Mouse (Mus musculus): ENCODE data around the gene Tgm2. TPM values are rescaled to one million over a fixed set of nuclear protein-coding genes. Genes with fewer than 3 reads are reported as not detected.

Tgm2 gene
- total and polyA plus RNA-seq, 3 experiments, result 18.7 to 37.0 (median 23.5) TPM

- DNase-seq (ENCODE audit: low spot score), result no peak
- Histone ChIP-seq H3K36me3 (replicated peaks) (no peaks in the 10 kb centered on the region), H3K9me3 (replicated peaks) (no peaks in the 10 kb centered on the region), H3K4me3 (ENCODE audit: low read depth, low read length) (no peak overlapping the region), H3K27me3 (ENCODE audit: insufficient read depth, low read length) (peaks cover 25% of the 10 kb centered on the region), H3K4me1 (ENCODE audit: insufficient read depth, low read depth, low read length) (peaks cover 41% of the 10 kb centered on the region)
- TF ChIP-seq GATA2 (IDR thresholded peaks at IDR 0.05; ENCODE audit: borderline replicate concordance, low read depth, low read length) (no peak), TAL1 (conservative IDR thresholded peaks at IDR 0.05; ENCODE audit: low read depth, low read length) (no peak), CTCF (IDR thresholded peaks at IDR 0.05; ENCODE audit: low read depth, low read length) (no peak), POLR2AphosphoS5 (IDR thresholded peaks at IDR 0.05; ENCODE audit: insufficient replicate concordance, low read depth, low read length) (no peak), GATA1 (IDR thresholded peaks at IDR 0.05; ENCODE audit: borderline replicate concordance, low read length) (no peak)
- ATAC-seq (ENCODE audit: extremely low read depth, insufficient number of reproducible peaks, low FRiP score, poor library complexity, severe bottlenecking), result no peak
Measured at GRCm38 (mm10) chr2:158105605-158106004, 40.6 kb downstream of the Tgm2 start.

DNA sequence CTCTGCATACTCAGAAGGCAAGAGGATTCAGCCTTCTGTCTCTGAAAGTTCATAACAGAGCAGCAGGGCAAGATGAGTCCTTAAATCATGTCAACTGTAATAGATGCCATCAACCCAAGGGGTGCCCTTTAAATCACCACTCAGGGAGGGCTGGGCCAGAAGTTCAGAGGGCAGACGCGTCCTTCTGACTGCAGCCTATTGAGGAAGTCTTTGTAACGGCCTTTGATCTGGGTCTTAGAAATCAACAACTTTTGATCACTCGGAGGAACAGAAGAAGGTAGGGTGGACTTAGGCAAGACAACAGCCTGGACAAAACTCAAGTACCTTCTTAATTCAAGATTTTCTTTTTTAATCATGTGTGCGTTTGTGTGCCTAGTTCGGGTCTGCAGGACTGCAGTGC lies 41.3 kb downstream of the Tgm2 start:
- no peaks in the 10 kb centered on the region for H3K9me3 ChIP-seq (replicated peaks)

DNA sequence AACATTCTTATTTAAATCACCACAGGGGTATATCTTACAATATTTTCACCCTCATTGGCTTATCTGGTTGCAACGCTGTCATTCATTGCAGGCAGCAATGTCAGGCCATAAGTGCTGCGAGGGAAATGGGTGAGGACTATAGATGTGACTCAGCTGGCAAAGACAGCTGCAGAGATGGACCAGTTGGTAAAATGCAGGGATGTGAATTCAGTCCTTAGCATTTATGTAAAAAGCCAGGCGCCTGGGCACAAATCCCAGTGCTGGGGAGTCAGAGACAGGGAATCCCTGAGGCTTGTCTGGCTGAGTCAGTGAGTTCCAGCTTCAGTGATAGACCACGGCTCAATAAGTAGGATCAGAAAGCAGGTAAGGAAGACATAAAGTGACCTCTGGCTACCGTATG lies 44.5 kb downstream of the Tgm2 start:
- Histone ChIP-seq H3K36me3 (replicated peaks) (no peaks in the 10 kb centered on the region), H3K27me3 (ENCODE audit: insufficient read depth, low read length) (peaks cover 57% of the 10 kb centered on the region), H3K9me3 (replicated peaks) (no peaks in the 10 kb centered on the region), H3K4me3 (ENCODE audit: low read depth, low read length) (no peak overlapping the region), H3K4me1 (ENCODE audit: insufficient read depth, low read depth, low read length) (peaks cover 6% of the 10 kb centered on the region)
- TF ChIP-seq TAL1 (conservative IDR thresholded peaks at IDR 0.05; ENCODE audit: low read depth, low read length) (no peak), GATA2 (IDR thresholded peaks at IDR 0.05; ENCODE audit: borderline replicate concordance, low read depth, low read length) (no peak), POLR2AphosphoS5 (IDR thresholded peaks at IDR 0.05; ENCODE audit: insufficient replicate concordance, low read depth, low read length) (no peak), CTCF (IDR thresholded peaks at IDR 0.05; ENCODE audit: low read depth, low read length) (no peak), GATA1 (IDR thresholded peaks at IDR 0.05; ENCODE audit: borderline replicate concordance, low read length) (no peak)
- DNase-seq (ENCODE audit: low spot score) (no peak), ATAC-seq (ENCODE audit: extremely low read depth, insufficient number of reproducible peaks, low FRiP score, poor library complexity, severe bottlenecking) (no peak)

More for the DNA sequence above, 41.3 kb downstream of the Tgm2 start:
- Histone ChIP-seq H3K36me3 (replicated peaks) (no peaks in the 10 kb centered on the region), H3K4me3 (ENCODE audit: low read depth, low read length) (no peak overlapping the region), H3K27me3 (ENCODE audit: insufficient read depth, low read length) (peaks cover 28% of the 10 kb centered on the region), H3K4me1 (ENCODE audit: insufficient read depth, low read depth, low read length) (peaks cover 38% of the 10 kb centered on the region)
- TF ChIP-seq POLR2AphosphoS5 (IDR thresholded peaks at IDR 0.05; ENCODE audit: insufficient replicate concordance, low read depth, low read length), result no peak
- TF ChIP-seq TAL1 (conservative IDR thresholded peaks at IDR 0.05; ENCODE audit: low read depth, low read length), result no peak
- TF ChIP-seq GATA1 (IDR thresholded peaks at IDR 0.05; ENCODE audit: borderline replicate concordance, low read length), result no peak
- TF ChIP-seq CTCF (IDR thresholded peaks at IDR 0.05; ENCODE audit: low read depth, low read length), result no peak
- TF ChIP-seq GATA2 (IDR thresholded peaks at IDR 0.05; ENCODE audit: borderline replicate concordance, low read depth, low read length), result no peak
- no peak for DNase-seq (ENCODE audit: low spot score)
- no peak for ATAC-seq (ENCODE audit: extremely low read depth, insufficient number of reproducible peaks, low FRiP score, poor library complexity, severe bottlenecking)

DNA sequence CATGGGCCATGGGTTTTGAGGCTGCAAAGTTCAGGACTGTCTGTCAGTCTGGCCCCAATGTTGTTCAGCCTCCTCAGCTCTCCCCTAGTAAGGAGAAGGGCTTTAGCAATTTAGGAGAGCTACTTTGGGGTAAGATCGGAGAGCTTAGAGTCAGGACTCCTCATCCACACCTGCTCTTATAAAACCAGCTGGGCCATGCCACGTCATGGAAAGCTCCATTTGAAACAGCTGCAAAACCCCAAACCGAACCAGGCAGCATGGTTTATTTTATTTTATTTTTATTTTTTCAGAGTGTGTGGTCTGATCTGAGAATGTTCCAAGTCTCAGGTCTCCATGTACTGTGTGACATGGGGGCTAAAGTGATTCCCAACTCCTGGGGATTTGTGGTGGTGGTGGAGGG lies 46.7 kb downstream of the Tgm2 start:
- Histone ChIP-seq H3K9me3 (replicated peaks) (no peaks in the 10 kb centered on the region), H3K4me1 (ENCODE audit: insufficient read depth, low read depth, low read length) (no peaks in the 10 kb centered on the region), H3K36me3 (replicated peaks) (no peaks in the 10 kb centered on the region), H3K4me3 (ENCODE audit: low read depth, low read length) (no peak overlapping the region), H3K27me3 (ENCODE audit: insufficient read depth, low read length) (peaks cover 56% of the 10 kb centered on the region)
- ATAC-seq (ENCODE audit: extremely low read depth, insufficient number of reproducible peaks, low FRiP score, poor library complexity, severe bottlenecking), result no peak
- no peak for DNase-seq (ENCODE audit: low spot score)
- no peak for TF ChIP-seq GATA2 (IDR thresholded peaks at IDR 0.05; ENCODE audit: borderline replicate concordance, low read depth, low read length)
- no peak for TF ChIP-seq POLR2AphosphoS5 (IDR thresholded peaks at IDR 0.05; ENCODE audit: insufficient replicate concordance, low read depth, low read length)
- no peak for TF ChIP-seq TAL1 (conservative IDR thresholded peaks at IDR 0.05; ENCODE audit: low read depth, low read length)
- TF ChIP-seq CTCF (IDR thresholded peaks at IDR 0.05; ENCODE audit: low read depth, low read length), result no peak
- no peak for TF ChIP-seq GATA1 (IDR thresholded peaks at IDR 0.05; ENCODE audit: borderline replicate concordance, low read length)

DNA sequence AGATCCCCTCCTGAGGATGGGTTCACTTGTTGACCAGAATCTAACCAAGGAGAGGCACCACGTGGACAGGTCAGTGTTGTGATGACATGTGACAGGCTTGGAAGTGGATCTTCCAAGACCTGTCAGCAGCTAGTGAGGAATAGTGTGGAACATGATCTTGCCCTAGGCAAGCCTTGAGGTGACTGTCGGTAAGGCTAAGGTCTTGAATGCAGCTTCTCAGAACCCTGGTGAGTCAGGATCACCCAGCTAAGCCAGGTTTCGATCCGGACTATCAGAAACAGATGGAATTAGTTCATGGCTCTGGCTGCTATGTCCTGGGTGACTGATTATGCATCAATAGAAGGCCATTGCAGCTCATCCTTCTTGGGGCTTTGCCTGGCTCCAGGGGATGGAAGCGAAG lies 47.5 kb downstream of the Tgm2 start:
- DNase-seq (ENCODE audit: low spot score) (no peak), ATAC-seq (ENCODE audit: extremely low read depth, insufficient number of reproducible peaks, low FRiP score, poor library complexity, severe bottlenecking) (no peak; the same call in 1 of the 2 replicates)
- Histone ChIP-seq H3K27me3 (ENCODE audit: insufficient read depth, low read length) (peaks cover 56% of the 10 kb centered on the region), H3K4me1 (ENCODE audit: insufficient read depth, low read depth, low read length) (no peaks in the 10 kb centered on the region), H3K4me3 (ENCODE audit: low read depth, low read length) (no peak overlapping the region), H3K9me3 (replicated peaks) (no peaks in the 10 kb centered on the region), H3K36me3 (replicated peaks) (no peaks in the 10 kb centered on the region)
- no peak for TF ChIP-seq CTCF (IDR thresholded peaks at IDR 0.05; ENCODE audit: low read depth, low read length)
- TF ChIP-seq POLR2AphosphoS5 (IDR thresholded peaks at IDR 0.05; ENCODE audit: insufficient replicate concordance, low read depth, low read length), result no peak
- TF ChIP-seq GATA2 (IDR thresholded peaks at IDR 0.05; ENCODE audit: borderline replicate concordance, low read depth, low read length), result no peak
- no peak for TF ChIP-seq TAL1 (conservative IDR thresholded peaks at IDR 0.05; ENCODE audit: low read depth, low read length)
- no peak for TF ChIP-seq GATA1 (IDR thresholded peaks at IDR 0.05; ENCODE audit: borderline replicate concordance, low read length)

DNA sequence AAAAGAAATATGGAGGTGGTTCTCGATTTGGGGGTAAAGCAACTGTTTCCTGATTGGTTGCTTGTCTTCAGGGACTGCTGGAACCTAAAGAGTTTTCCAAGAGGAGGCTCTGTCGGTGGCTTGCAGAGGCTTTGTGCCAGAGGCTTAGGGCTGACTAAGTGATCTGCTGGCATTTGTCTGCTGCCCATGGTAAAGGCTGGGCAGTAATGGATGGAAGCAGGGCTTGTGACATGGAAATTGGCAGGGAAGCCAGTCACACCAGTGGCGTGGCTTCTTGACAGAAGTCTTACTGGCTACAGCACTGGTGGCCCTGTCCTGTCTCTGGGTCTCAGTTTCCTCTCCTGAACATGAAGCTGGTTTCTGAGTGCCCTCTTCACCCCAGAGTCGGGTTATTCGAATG lies 49.2 kb downstream of the Tgm2 start:
- ATAC-seq (ENCODE audit: extremely low read depth, insufficient number of reproducible peaks, low FRiP score, poor library complexity, severe bottlenecking) (no peak), DNase-seq (ENCODE audit: low spot score) (no peak)
- Histone ChIP-seq H3K36me3 (replicated peaks) (no peaks in the 10 kb centered on the region), H3K4me3 (ENCODE audit: low read depth, low read length) (no peak overlapping the region), H3K4me1 (ENCODE audit: insufficient read depth, low read depth, low read length) (no peaks in the 10 kb centered on the region), H3K27me3 (ENCODE audit: insufficient read depth, low read length) (peaks cover 41% of the 10 kb centered on the region), H3K9me3 (replicated peaks) (no peaks in the 10 kb centered on the region)
- TF ChIP-seq POLR2AphosphoS5 (IDR thresholded peaks at IDR 0.05; ENCODE audit: insufficient replicate concordance, low read depth, low read length), result no peak
- no peak for TF ChIP-seq CTCF (IDR thresholded peaks at IDR 0.05; ENCODE audit: low read depth, low read length)
- TF ChIP-seq GATA1 (IDR thresholded peaks at IDR 0.05; ENCODE audit: borderline replicate concordance, low read length), result no peak
- TF ChIP-seq GATA2 (IDR thresholded peaks at IDR 0.05; ENCODE audit: borderline replicate concordance, low read depth, low read length), result no peak
- TF ChIP-seq TAL1 (conservative IDR thresholded peaks at IDR 0.05; ENCODE audit: low read depth, low read length), result no peak

Measured in G1E (cell line).